Mouse (Mus musculus) thymus, adult 2 months (tissue): ENCODE results near the gene Snrnp70.

Experiments
- CTCF ChIP-seq: fragments of 200-500 bp; IDR thresholded peaks from 2 replicates; pipeline ENCODE4 v1.5.1; 2012; ENCODE audit warnings: mild to moderate bottlenecking, control low read depth, low read length, moderate library complexity, borderline replicate concordance; ENCODE audit not compliant: control insufficient read depth, poor library complexity, insufficient read depth; ENCODE audit errors: extremely low read depth
- POLR2A ChIP-seq: fragments of 200-500 bp; IDR thresholded peaks from 2 replicates; pipeline ENCODE4 v1.6.1; 2012; ENCODE audit warnings: mild to moderate bottlenecking, low read length, control low read depth, moderate library complexity; ENCODE audit not compliant: control insufficient read depth, poor library complexity, insufficient read depth; ENCODE audit errors: extremely low read depth

GRCm38 (mm10) chr7:45414740-45415224 lies 19.2 kb upstream of the Snrnp70 start:
- no peak for TF ChIP-seq CTCF
- no peak for TF ChIP-seq POLR2A
